Mouse (Mus musculus) forebrain, embryonic 13.5 days (tissue): Measurements from ENCODE around the gene Cdk1. TPM values are rescaled to one million over a fixed set of nuclear protein-coding genes. Genes with fewer than 3 reads are reported as not detected.

Source experiments
- ATAC-seq: fragments of 200-750 bp; cut with Nextera tagmentation; 2 replicates; pipeline ENCODE4 v1.8.0; 2017
- H3K27ac ChIP-seq: fragments of 300-500 bp; sonication (generic); 2 replicates; pipeline ENCODE4 v1.5.1; 2015; ENCODE audit warnings: inconsistent platforms, mild to moderate bottlenecking, moderate library complexity
- H3K27me3 ChIP-seq: fragments of 300-500 bp; sonication (generic); 2 replicates; pipeline ENCODE4 v1.6.1; 2015; ENCODE audit warnings: mild to moderate bottlenecking, inconsistent platforms
- H3K36me3 ChIP-seq: fragments of 300-500 bp; sonication (generic); 2 replicates; pipeline ENCODE4 v1.6.1; 2015; ENCODE audit warnings: mild to moderate bottlenecking, inconsistent platforms; ENCODE audit not compliant: poor library complexity, severe bottlenecking
- H3K4me1 ChIP-seq: fragments of 300-500 bp; sonication (generic); 2 replicates; pipeline ENCODE4 v1.6.1; 2015; ENCODE audit warnings: inconsistent platforms
- H3K4me2 ChIP-seq: fragments of 300-500 bp; sonication (generic); 2 replicates; pipeline ENCODE4 v1.6.1; 2015; ENCODE audit warnings: inconsistent platforms, mild to moderate bottlenecking, moderate library complexity
- H3K4me3 ChIP-seq: fragments of 300-500 bp; sonication (generic); 2 replicates; pipeline ENCODE4 v1.5.1; 2015; ENCODE audit warnings: mild to moderate bottlenecking, inconsistent platforms
- H3K9ac ChIP-seq: fragments of 300-500 bp; sonication (generic); 2 replicates; pipeline ENCODE4 v1.6.1; 2015; ENCODE audit warnings: mild to moderate bottlenecking, inconsistent platforms
- H3K9me3 ChIP-seq: fragments of 300-500 bp; sonication (generic); replicated peaks from 2 replicates; pipeline ENCODE4 v1.6.1; 2016; ENCODE audit warnings: inconsistent platforms
- WGBS: fragments of 180-500 bp; shearing (Covaris S2); methylation state at CpG from one replicate; pipeline ENCODE4 v1.1.7; 2015; 5-methylcytosine and 5-hydroxymethylcytosine counted together
- polyA plus RNA-seq: library from polyadenylated mRNA; unstranded; fragments of >200 nt; fragmentation: Nextera tagmentation; extraction: Ambion mirVana; gene quantifications from 2 replicates; pipeline ENCODE4 v1.2.1, GENCODE M21; 2015

Cdk1 gene
- polyA plus RNA-seq, 1 experiment from 2014 or later: 365 TPM

DNA sequence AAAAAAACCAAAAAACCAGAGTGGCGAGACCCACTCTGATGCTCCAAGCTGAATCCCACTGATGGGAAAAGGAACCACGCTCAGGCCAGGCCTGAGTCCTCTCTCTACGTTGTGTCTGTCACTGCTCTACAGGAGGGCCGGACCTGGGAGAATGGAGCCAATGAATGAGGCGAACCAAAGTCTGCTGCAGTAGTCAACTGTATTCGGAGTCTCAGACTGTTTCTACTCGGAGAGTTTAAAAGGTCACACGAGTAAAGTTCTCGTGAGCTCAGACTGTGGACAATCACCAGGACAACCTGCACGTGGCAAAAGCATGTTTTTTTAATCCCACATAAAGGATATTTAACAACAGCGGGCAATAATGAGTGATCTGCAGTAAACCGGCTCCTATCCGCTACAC lies 28.8 kb downstream of the Cdk1 start:
- Histone ChIP-seq H3K9me3 (peaks cover 4% of the 10 kb centered on the region; the same call in 1 of the 2 replicates), H3K9ac (no peak overlapping the region), H3K4me3 (no peak overlapping the region), H3K36me3 (no peaks in the 10 kb centered on the region), H3K4me2 (no peak overlapping the region), H3K27ac (no peak overlapping the region), H3K4me1 (peaks cover 4% of the 10 kb centered on the region; the same call in 1 of the 2 replicates), H3K27me3 (no peaks in the 10 kb centered on the region)
- 82% methylated on average over 13 of the region's 13 CpGs for WGBS
- no peak for ATAC-seq

DNA sequence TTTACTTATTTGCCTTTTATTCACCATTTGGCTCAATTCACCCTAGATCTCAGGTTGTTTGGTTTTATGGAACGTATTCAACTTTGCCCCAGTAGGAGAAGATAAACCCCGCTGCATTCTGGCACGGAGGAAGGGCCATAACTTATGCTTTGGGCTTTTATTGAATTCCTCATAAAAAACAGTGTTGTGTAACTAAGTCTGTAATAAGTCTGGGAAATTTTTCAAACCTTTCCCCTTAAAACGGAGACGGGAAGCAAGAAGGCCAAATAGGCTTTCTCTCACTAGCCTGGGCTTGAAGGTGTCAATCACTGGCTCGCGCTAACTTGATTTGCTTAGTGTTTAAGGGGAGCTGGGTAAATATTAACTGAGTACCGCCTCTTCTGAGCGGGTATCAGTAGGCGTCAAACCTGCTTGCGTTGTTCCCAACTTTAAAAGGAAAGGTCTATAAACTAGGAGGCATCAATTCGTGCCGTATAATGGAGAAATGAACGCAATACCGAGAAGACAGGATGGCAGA lies 31.2 kb downstream of the Cdk1 start:
- Histone ChIP-seq H3K4me2 (no peak overlapping the region), H3K4me1 (no peaks in the 10 kb centered on the region), H3K27me3 (no peaks in the 10 kb centered on the region), H3K36me3 (no peaks in the 10 kb centered on the region), H3K9ac (no peak overlapping the region), H3K27ac (no peak overlapping the region), H3K9me3 (peaks cover 4% of the 10 kb centered on the region; the same call in 1 of the 2 replicates), H3K4me3 (no peak overlapping the region)
- peak; percentile 19; the same call in 1 of the 2 replicates for ATAC-seq
- 54% methylated on average over 15 of the region's 15 CpGs for WGBS

GRCm38 (mm10) chr10:69320667-69321518 lies 31.8 kb downstream of the Cdk1 start:
- Histone ChIP-seq H3K4me2 (no peak overlapping the region), H3K27me3 (no peaks in the 10 kb centered on the region), H3K36me3 (no peaks in the 10 kb centered on the region), H3K27ac (no peak overlapping the region), H3K9me3 (peaks cover 4% of the 10 kb centered on the region; the same call in 1 of the 2 replicates), H3K9ac (no peak overlapping the region), H3K4me3 (no peak overlapping the region), H3K4me1 (no peaks in the 10 kb centered on the region)
- 47% methylated on average over 21 of the region's 21 CpGs for WGBS
- peak; percentile 87 for ATAC-seq

- Histone ChIP-seq H3K4me1 (no peaks in the 10 kb centered on the region), H3K36me3 (no peaks in the 10 kb centered on the region), H3K4me2 (no peak overlapping the region), H3K4me3 (no peak overlapping the region), H3K9ac (no peak overlapping the region), H3K9me3 (peaks cover 4% of the 10 kb centered on the region; the same call in 1 of the 2 replicates), H3K27me3 (no peaks in the 10 kb centered on the region), H3K27ac (no peak overlapping the region)
- WGBS: 92% methylated on average over 11 of the region's 11 CpGs
- no peak for ATAC-seq
Observed at GRCm38 (mm10) chr10:69318514-69318913, 34.2 kb downstream of the Cdk1 start.

DNA sequence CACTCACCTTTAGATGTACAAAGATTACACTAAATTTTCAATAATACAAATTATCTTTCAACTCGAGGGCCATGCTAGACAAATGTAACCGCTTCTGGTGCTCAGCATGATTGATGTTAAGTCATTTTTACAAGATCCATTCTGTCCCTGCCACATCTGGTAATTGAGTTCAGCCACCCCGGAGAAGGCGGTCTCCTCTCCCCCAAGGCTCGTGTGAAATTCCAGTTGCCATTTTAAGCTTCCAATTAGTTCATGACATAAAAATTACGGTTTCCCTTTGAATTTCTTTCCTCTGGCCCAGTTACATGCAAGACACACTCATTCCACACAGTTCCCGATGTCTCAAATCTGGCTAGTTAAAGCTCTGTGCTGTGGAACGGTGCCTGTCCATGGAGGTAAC lies 38.8 kb downstream of the Cdk1 start:
- Histone ChIP-seq H3K27me3 (no peaks in the 10 kb centered on the region), H3K9me3 (no peaks in the 10 kb centered on the region), H3K36me3 (no peaks in the 10 kb centered on the region), H3K4me3 (no peak overlapping the region), H3K27ac (no peak overlapping the region), H3K4me1 (no peaks in the 10 kb centered on the region), H3K9ac (no peak overlapping the region), H3K4me2 (no peak overlapping the region)
- ATAC-seq: no peak
- 83% methylated on average over 8 of the region's 8 CpGs for WGBS

- ATAC-seq: no peak
- WGBS: 73% methylated on average over 16 of the region's 16 CpGs
Observed at GRCm38 (mm10) chr10:69311867-69312266, 40.9 kb downstream of the Cdk1 start.

DNA sequence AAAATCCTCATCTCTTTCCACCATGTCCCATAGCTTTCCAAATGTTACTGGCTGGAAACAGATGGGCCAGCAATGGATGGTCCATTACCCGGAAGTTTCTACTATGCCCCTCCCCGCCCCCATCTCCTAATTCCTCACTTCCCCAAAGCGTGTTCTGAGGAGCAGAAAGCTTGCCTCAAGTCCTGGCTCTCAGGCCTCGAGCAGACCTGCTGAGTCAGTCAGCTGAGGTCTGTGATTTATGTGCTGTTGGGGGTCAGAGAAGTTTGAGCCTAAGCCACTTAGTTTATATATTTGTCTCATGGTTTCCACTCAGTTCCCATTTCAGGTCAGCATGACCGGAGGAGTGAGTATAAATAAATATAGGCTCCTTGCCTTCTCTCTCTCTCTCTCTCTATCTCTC lies 43.6 kb downstream of the Cdk1 start:
- Histone ChIP-seq H3K27me3 (no peaks in the 10 kb centered on the region), H3K4me3 (no peak overlapping the region), H3K9me3 (no peaks in the 10 kb centered on the region), H3K9ac (no peak overlapping the region), H3K36me3 (no peaks in the 10 kb centered on the region), H3K27ac (no peak overlapping the region), H3K4me1 (no peaks in the 10 kb centered on the region), H3K4me2 (no peak overlapping the region)
- no peak for ATAC-seq
- WGBS: 91% methylated on average over 5 of the region's 5 CpGs

More at GRCm38 (mm10) chr10:69311867-69312266, 40.9 kb downstream of the Cdk1 start:
- Histone ChIP-seq H3K9me3 (no peaks in the 10 kb centered on the region), H3K27ac (no peak overlapping the region), H3K4me1 (no peaks in the 10 kb centered on the region), H3K4me2 (no peak overlapping the region), H3K4me3 (no peak overlapping the region), H3K27me3 (no peaks in the 10 kb centered on the region), H3K36me3 (no peaks in the 10 kb centered on the region), H3K9ac (no peak overlapping the region)

DNA sequence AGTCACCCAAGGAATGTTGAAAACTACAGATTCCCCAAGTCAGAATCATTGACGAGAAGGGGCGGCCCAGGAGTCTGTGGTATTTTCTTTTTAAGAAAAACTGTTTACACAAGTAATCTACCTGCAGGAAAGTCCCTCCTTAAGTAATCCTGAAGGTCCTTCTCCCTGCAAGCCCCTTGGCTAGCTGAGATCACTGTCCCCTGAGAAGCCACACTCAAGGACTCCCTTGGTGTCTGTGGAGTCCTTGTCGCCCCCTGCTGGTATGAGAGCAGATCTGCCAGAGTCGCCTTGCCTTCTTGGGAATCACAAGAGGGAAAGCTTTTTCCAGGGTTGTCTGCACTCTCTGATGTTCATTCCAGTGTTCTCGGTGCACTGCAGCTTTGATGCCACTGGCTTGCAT lies 45.7 kb downstream of the Cdk1 start:
- no peaks in the 10 kb centered on the region for H3K36me3 ChIP-seq
- no peaks in the 10 kb centered on the region for H3K4me1 ChIP-seq
- no peak overlapping the region for H3K27ac ChIP-seq
- ATAC-seq: no peak
- H3K9ac ChIP-seq: no peak overlapping the region
- H3K27me3 ChIP-seq: no peaks in the 10 kb centered on the region
- H3K4me2 ChIP-seq: no peak overlapping the region
- no peak overlapping the region for H3K4me3 ChIP-seq
- 49% methylated on average over 5 of the region's 5 CpGs for WGBS
- no peaks in the 10 kb centered on the region for H3K9me3 ChIP-seq

- no peak overlapping the region for H3K4me2 ChIP-seq
- no peaks in the 10 kb centered on the region for H3K4me1 ChIP-seq
- H3K36me3 ChIP-seq: no peaks in the 10 kb centered on the region
- ATAC-seq: no peak
- no peak overlapping the region for H3K4me3 ChIP-seq
- H3K27ac ChIP-seq: no peak overlapping the region
- WGBS: 72% methylated on average over 14 of the region's 14 CpGs
- H3K9ac ChIP-seq: no peak overlapping the region
- H3K9me3 ChIP-seq: no peaks in the 10 kb centered on the region
- H3K27me3 ChIP-seq: no peaks in the 10 kb centered on the region
Observed at GRCm38 (mm10) chr10:69306205-69306604, 46.5 kb downstream of the Cdk1 start.

- H3K27ac ChIP-seq: no peak overlapping the region
- H3K36me3 ChIP-seq: no peaks in the 10 kb centered on the region
- H3K9me3 ChIP-seq: no peaks in the 10 kb centered on the region
- 90% methylated on average over 7 of the region's 7 CpGs for WGBS
- H3K27me3 ChIP-seq: no peaks in the 10 kb centered on the region
- H3K4me2 ChIP-seq: no peak overlapping the region
- H3K4me3 ChIP-seq: no peak overlapping the region
- no peak for ATAC-seq
- H3K9ac ChIP-seq: no peak overlapping the region
- H3K4me1 ChIP-seq: no peaks in the 10 kb centered on the region
Observed at GRCm38 (mm10) chr10:69305600-69305999, 47.1 kb downstream of the Cdk1 start.

- H3K4me1 ChIP-seq: no peaks in the 10 kb centered on the region
- no peaks in the 10 kb centered on the region for H3K36me3 ChIP-seq
- 82% methylated on average over 3 of the region's 3 CpGs for WGBS
- H3K4me2 ChIP-seq: no peak overlapping the region
- ATAC-seq: no peak
- no peak overlapping the region for H3K9ac ChIP-seq
- H3K27me3 ChIP-seq: no peaks in the 10 kb centered on the region
- no peaks in the 10 kb centered on the region for H3K9me3 ChIP-seq
- H3K27ac ChIP-seq: no peak overlapping the region
- no peak overlapping the region for H3K4me3 ChIP-seq
Observed at GRCm38 (mm10) chr10:69304819-69305218, 47.9 kb downstream of the Cdk1 start.

DNA sequence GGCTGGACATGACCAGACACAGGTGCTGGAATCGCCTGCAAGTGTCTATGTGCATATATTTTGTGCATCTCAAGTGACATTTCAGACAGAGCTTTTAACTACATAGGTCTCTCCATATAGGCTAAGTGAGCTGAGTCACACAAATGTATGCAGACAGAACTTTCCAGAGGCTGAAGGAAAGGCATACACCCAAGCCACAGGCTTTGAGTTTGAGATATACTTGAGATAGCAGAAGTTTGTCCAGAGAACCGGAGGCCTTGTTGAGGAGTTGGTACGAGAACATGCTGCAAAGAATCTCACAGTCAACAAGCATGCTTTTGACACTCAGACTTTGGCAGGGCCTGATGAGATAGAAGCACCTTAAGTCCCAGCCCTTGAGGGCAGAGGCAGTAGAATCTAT lies 50.1 kb downstream of the Cdk1 start:
- Histone ChIP-seq H3K27me3 (no peaks in the 10 kb centered on the region), H3K4me1 (no peaks in the 10 kb centered on the region), H3K4me3 (no peak overlapping the region), H3K27ac (no peak overlapping the region), H3K9ac (no peak overlapping the region), H3K4me2 (no peak overlapping the region), H3K36me3 (no peaks in the 10 kb centered on the region), H3K9me3 (no peaks in the 10 kb centered on the region)
- 93% methylated on average over 3 of the region's 3 CpGs for WGBS
- ATAC-seq: no peak
